Mouse (Mus musculus) natural killer cell, adult 2 months (primary cell): ENCODE results near the gene Lrg1.
A peak's percentile ranks its signal among the peaks of the same experiment; 100 is the strongest.

Source experiments
- DNase-seq, 2 experiments: peaks; one replicate each; pipeline ENCODE4 v3.0.0; 2022; ENCODE audit warnings: low spot score in 2 of 2

Gene Lrg1

GRCm38 (mm10) chr17:56077523-56077922, 44.3 kb downstream of the Lrg1 start:
- DNase-seq: no peak

GRCm38 (mm10) chr17:56074827-56075208, 47.0 kb downstream of the Lrg1 start, which contains the start of gene Ubxn6:
Gene Ubxn6, minus strand, starts transcription at chr17:56075028.
- DNase-seq: peak; percentile 97

- DNase-seq: peak; percentile 91 to 94
Observed at GRCm38 (mm10) chr17:56074097-56074826, 47.5 kb downstream of the Lrg1 start.

- no peak for DNase-seq
Observed at GRCm38 (mm10) chr17:56072243-56072642, 49.6 kb downstream of the Lrg1 start.

GRCm38 (mm10) chr17:56071126-56071525, 50.7 kb downstream of the Lrg1 start:
- no peak for DNase-seq
